Mouse (Mus musculus) mesoderm, embryonic 11.5 days (tissue): Measurements from ENCODE around the gene Lrrn1.

Source experiments
- DNase-seq: peaks from one replicate; pipeline ENCODE4 v3.0.0-alpha.2; 2012; ENCODE audit warnings: low read depth, low spot score

The Lrrn1 gene

GRCm38 (mm10) chr6:107577309-107577708 lies 47.7 kb downstream of the Lrrn1 start:
- DNase-seq, result no peak

DNA sequence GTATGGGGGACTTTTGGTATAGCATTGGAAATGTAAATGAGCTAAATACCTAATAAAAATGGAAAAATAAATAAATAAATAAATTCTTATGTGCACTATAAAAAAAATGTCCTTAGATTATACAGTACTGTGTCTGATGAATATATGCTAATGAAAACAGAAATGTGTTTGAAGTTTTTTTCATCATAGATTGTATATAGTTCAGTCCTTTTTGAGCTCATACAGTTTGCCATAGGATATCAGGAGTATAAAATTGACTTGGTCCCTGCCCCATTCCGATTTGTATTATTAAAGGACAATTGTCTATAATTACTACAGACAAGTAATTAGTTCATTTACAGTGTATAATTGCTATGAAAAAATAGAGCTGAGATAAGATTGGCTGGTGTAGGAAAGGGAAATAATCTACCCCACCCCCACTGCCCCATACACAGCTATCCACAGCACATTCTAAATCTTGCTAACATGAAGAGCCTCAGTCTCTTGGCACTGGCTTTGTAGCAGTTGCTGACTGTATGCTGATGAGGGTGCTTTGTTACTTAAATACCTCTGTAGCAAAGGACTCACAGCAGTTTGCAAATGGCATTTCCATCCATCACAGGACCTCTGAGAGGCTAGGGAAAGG lies 54.3 kb downstream of the Lrrn1 start:
- no peak for DNase-seq

DNA sequence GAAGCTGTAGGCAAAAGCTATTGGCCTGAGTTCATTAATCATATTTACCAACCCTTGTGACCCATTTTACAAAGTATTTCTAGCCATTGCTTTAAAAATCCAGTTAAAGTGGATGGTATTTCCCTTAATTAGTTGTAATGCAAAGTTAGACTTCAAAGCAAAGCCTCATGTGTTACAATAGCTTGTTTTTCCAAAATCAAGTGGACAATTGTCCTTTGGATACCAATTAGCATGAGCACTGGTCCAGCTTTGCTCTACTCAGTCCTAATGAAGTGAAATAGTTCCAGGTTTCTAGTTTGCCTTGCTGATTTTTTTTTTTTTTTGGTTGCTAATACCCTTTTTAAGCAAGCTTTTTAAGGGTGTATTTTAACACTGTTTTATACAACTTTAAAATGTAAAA lies 75.6 kb downstream of the Lrrn1 start:
- DNase-seq, result no peak

DNA sequence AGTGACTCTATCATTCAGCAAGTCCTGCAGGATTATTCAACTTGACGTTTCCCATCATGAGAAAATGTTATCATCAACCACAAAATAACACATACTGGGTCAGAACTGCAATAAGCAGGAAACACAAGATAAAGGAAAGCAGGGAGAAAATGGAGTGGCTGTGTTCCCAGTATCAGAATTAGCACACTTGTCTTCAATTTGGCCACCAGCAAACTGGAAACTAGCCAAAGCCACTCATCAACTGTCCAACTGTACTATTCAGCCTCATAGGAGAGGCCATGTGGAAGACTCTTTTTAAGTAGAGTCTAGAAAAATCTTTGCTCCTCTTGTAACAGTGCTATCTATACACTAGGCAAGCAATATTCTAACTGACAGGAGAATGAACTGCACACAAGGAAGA lies 84.7 kb downstream of the Lrrn1 start:
- no peak for DNase-seq
